Mouse (Mus musculus) lung, postnatal 25 days (tissue): ENCODE measurements around the gene Amn1.

Experiments
- DNase-seq: peaks from one replicate; pipeline ENCODE4 v3.0.0; 2022; ENCODE audit warnings: low spot score

The Amn1 gene

DNA sequence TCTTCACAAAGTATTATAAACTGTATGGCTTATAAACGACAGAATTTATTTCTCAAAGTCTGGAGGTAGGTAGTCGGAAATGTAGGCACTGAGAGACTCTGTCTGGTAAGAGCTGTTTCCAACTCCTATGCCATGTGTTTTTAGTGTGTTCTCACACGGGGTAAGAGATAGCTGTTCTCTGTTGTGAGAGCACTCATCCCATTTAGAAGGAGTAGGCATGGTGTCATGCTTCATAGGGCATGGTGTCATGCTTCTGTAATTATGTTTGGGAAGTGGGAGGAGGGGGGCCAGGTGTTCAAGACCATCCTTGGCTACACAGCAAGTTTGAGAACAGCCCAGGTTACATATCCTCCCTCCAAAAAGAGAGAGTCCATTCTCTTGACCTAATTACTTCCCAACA, 80.9 kb downstream of the Amn1 start:
- DNase-seq = no peak
